Mouse (Mus musculus) forebrain, embryonic 14.5 days (tissue): ENCODE results near the gene Clk4. TPM values are rescaled to one million over a fixed set of nuclear protein-coding genes. Genes with fewer than 3 reads are reported as not detected.

ENCODE experiments used
- ATAC-seq: fragments of 200-750 bp; cut with Nextera tagmentation; 2 replicates; pipeline ENCODE4 v1.8.0; 2017; ENCODE audit warnings: mild to moderate bottlenecking, moderate library complexity
- DNase-seq: peaks from one replicate; pipeline ENCODE4 v3.0.0-alpha.2; 2015; ENCODE audit warnings: low spot score
- H3K27ac ChIP-seq: fragments of 300-500 bp; sonication (generic); 2 replicates; pipeline ENCODE4 v1.5.1; 2014; ENCODE audit warnings: low read depth, mild to moderate bottlenecking, control low read depth, low read length, moderate library complexity
- H3K27me3 ChIP-seq: fragments of 300-500 bp; sonication (generic); replicated peaks from 2 replicates; pipeline ENCODE4 v1.6.1; 2014; ENCODE audit warnings: low read length, control low read depth, mixed read lengths; ENCODE audit not compliant: control insufficient read depth, insufficient read depth
- H3K36me3 ChIP-seq: fragments of 300-500 bp; sonication (generic); 2 replicates; pipeline ENCODE4 v1.6.1; 2014; ENCODE audit warnings: low read length, control low read depth; ENCODE audit not compliant: control insufficient read depth, insufficient read depth
- H3K4me1 ChIP-seq: fragments of 300-500 bp; sonication (generic); 2 replicates; pipeline ENCODE4 v1.6.1; 2014; ENCODE audit warnings: antibody characterized with exemption, low read length, control low read depth; ENCODE audit not compliant: control insufficient read depth, insufficient read depth
- H3K4me2 ChIP-seq: fragments of 300-500 bp; sonication (generic); 2 replicates; pipeline ENCODE4 v1.6.1; 2014; ENCODE audit warnings: mild to moderate bottlenecking, control low read depth, low read length
- H3K4me3 ChIP-seq: fragments of 300-500 bp; sonication (generic); 2 replicates; pipeline ENCODE4 v1.5.1; 2014; ENCODE audit warnings: low read depth, low read length, control low read depth
- H3K9ac ChIP-seq: fragments of 300-500 bp; sonication (generic); 2 replicates; pipeline ENCODE4 v1.6.1; 2014; ENCODE audit warnings: mild to moderate bottlenecking, low read length, control low read depth, moderate library complexity
- H3K9me3 ChIP-seq: fragments of 300-500 bp; sonication (generic); replicated peaks from 2 replicates; pipeline ENCODE4 v1.6.1; 2016; ENCODE audit warnings: low read length, control low read depth, mixed read lengths; ENCODE audit not compliant: control insufficient read depth
- WGBS: fragments of 180-500 bp; shearing (Covaris S2); extraction: QIAGEN DNeasy Blood & Tissue Kit; methylation state at CpG from one replicate; pipeline ENCODE4 v1.1.7; 2014; 5-methylcytosine and 5-hydroxymethylcytosine counted together
- polyA plus RNA-seq: library from polyadenylated mRNA; unstranded; fragments of >200 nt; fragmentation: Nextera tagmentation; extraction: Ambion mirVana; gene quantifications from 2 replicates; pipeline ENCODE4 v1.2.1, GENCODE M21; 2014

The Clk4 gene
- 142 and 193 TPM in 2 replicates for polyA plus RNA-seq

DNA sequence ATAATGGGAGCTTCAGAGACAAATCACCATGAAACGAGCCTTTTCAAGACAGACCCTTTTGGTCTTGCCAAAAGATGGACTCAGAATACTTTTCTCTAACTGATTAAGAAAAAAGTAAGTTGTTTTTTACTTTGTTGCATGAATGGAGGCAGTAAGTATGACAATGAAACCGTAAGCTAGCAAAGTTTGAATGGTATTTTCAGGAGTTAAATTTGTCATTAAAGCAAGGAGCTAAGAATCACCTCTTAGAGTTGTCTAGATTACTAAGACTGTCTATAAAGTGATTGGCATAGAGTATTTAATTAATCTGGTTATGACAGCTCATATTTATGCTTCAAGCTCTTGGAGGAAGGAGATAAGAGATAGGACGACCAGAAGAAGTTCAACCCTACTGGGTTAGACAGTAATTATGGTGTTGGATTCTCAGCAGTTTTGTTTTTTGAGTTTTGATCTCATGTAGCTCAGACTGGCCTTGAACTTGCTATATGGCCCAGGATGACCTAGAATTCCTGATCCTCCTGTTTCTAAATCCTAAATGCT, at the start of gene Clk4:
Clk4 (plus strand) TSS at position 51 of the 540 bp plus-strand sequence.
- no peak for DNase-seq
- peak within 1 kb of the TSS; percentile 91 for H3K27ac ChIP-seq
- H3K27me3 ChIP-seq: no peaks in the 10 kb centered on the region
- peaks cover under 1% of the 10 kb centered on the region; the same call in 1 of the 2 replicates for H3K36me3 ChIP-seq
- ATAC-seq: no peak
- H3K4me3 ChIP-seq: peak within 1 kb of the TSS; percentile 91
- H3K4me2 ChIP-seq: peak within 1 kb of the TSS; percentile 62
- WGBS: 75% methylated on average over 3 of the region's 3 CpGs
- no peaks in the 10 kb centered on the region for H3K9me3 ChIP-seq
- peak within 1 kb of the TSS; percentile 50 for H3K9ac ChIP-seq
- H3K4me1 ChIP-seq: peaks cover 16% of the 10 kb centered on the region

DNA sequence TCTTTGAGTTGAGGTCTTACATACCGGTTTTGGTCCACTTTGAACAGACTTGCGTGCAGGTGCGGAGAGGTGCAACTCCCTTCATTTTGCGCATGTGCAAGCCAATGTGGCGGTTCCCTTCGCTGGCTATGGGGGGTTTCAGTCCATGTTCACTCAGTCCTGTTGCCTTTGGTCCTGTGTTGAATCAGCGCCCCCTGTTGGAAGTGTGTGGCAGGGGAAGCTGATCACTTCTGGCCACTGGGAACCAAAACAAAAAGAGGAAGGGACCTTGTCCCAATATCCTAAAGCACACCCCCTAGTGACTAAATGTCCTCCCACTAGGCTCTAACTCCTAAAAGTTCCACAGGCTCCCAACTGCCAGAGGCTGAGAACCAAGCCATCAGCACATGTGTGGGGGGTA, 47.5 kb upstream of the Clk4 start:
- no peak overlapping the region for H3K27ac ChIP-seq
- no peaks in the 10 kb centered on the region for H3K4me1 ChIP-seq
- DNase-seq (no peak), ATAC-seq (no peak)
- 86% methylated on average over 7 of the region's 7 CpGs for WGBS
- no peak overlapping the region for H3K4me3 ChIP-seq
- no peaks in the 10 kb centered on the region for H3K9me3 ChIP-seq
- no peak overlapping the region for H3K4me2 ChIP-seq
- H3K9ac ChIP-seq: no peak overlapping the region
- no peaks in the 10 kb centered on the region for H3K27me3 ChIP-seq
- no peaks in the 10 kb centered on the region for H3K36me3 ChIP-seq

- Histone ChIP-seq H3K9ac (no peak overlapping the region), H3K4me3 (no peak overlapping the region), H3K9me3 (no peaks in the 10 kb centered on the region), H3K27ac (no peak overlapping the region), H3K36me3 (no peaks in the 10 kb centered on the region), H3K4me2 (no peak overlapping the region), H3K27me3 (no peaks in the 10 kb centered on the region), H3K4me1 (no peaks in the 10 kb centered on the region)
- DNase-seq: no peak
- 80% methylated on average over 12 of the region's 12 CpGs for WGBS
- ATAC-seq: no peak
Observed at GRCm38 (mm10) chr11:51219396-51219980, 42.0 kb upstream of the Clk4 start.

DNA sequence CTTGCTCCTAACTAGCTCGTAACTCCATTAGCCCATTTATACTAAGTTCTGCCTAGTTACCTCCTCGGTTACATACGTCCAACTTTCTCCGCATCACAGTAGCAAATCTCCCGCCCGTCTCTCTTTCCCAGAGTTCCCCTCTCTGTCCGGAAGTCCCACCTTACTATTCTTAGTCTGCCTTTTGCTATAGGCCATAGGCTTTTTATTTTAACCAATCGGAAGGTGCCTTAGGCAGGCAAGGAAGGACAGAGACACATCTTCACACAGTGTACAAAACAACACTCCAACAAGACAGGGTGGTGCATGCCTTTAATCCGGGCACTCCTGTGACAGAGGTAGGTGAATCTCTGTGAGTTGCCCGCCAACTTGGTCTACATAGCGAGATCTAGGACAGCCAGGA, 41.2 kb upstream of the Clk4 start, which contains the start of gene Gm12569:
Gm12569 (plus strand) TSS at position 166 of the 400 bp plus-strand sequence.
- no peaks in the 10 kb centered on the region for H3K36me3 ChIP-seq
- no peaks in the 10 kb centered on the region for H3K9me3 ChIP-seq
- H3K4me3 ChIP-seq: no peak within 1 kb of the TSS
- whole genome bisulfite sequencing: 94% methylated on average over 11 of the region's 11 CpGs
- no peaks in the 10 kb centered on the region for H3K4me1 ChIP-seq
- H3K27me3 ChIP-seq: no peaks in the 10 kb centered on the region
- no peak within 1 kb of the TSS for H3K27ac ChIP-seq
- no peak within 1 kb of the TSS for H3K9ac ChIP-seq
- no peak within 1 kb of the TSS for H3K4me2 ChIP-seq
- ATAC-seq: no peak
- no peak for DNase-seq

DNA sequence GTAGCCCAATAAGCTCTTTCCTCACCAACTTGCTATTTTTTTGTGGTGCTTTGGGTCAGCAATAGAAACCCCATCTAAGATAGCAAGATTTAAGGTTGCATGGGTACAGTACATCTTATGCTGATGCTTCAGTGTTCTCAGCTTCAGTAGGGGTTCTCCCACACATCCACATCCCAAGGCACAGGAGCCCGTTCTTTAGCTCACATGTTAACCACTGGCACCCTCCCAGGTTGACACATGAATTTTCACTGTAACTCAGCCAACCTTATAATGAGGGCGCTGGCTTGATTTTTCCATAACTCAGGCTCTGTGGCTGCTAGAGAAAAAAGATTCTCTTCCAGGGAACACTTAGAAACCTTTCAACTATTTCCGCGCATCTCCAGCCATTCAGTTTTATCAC, 34.4 kb upstream of the Clk4 start:
- 86% methylated on average over 4 of the region's 4 CpGs for WGBS
- ATAC-seq: no peak

DNA sequence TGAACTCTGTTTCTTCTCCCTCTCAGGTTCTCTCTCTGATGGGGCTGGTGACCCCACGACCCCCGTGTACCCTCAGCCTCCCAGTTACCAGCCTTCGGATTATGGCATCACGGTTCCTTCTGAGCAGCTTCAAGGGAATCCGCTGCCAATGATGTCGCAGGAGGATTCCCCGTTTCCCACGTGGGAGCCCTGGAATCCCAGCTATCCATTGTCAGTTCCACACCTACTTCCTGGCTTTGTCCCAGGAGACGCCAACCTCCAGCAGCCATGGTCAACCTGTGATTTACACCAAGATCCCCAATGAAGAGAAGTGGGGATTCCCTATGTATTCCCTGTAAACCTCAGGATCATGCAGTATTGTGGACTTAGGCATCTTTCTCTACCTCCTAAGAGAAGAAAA, 26.9 kb upstream of the Clk4 start:
- Histone ChIP-seq H3K9ac (no peak overlapping the region), H3K4me2 (no peak overlapping the region), H3K4me1 (no peaks in the 10 kb centered on the region), H3K9me3 (no peaks in the 10 kb centered on the region), H3K4me3 (no peak overlapping the region), H3K27ac (no peak overlapping the region), H3K27me3 (no peaks in the 10 kb centered on the region), H3K36me3 (no peaks in the 10 kb centered on the region)
- WGBS: 87% methylated on average over 9 of the region's 9 CpGs
- ATAC-seq: no peak
- no peak for DNase-seq

More for the DNA sequence above, 34.4 kb upstream of the Clk4 start:
- Histone ChIP-seq H3K4me2 (no peak overlapping the region), H3K27ac (no peak overlapping the region), H3K36me3 (no peaks in the 10 kb centered on the region), H3K9me3 (no peaks in the 10 kb centered on the region), H3K9ac (no peak overlapping the region), H3K4me3 (no peak overlapping the region), H3K4me1 (no peaks in the 10 kb centered on the region), H3K27me3 (no peaks in the 10 kb centered on the region)
- DNase-seq: peak; percentile 14

GRCm38 (mm10) chr11:51242897-51243296, 18.6 kb upstream of the Clk4 start:
- Histone ChIP-seq H3K4me2 (no peak overlapping the region), H3K36me3 (no peaks in the 10 kb centered on the region), H3K27ac (no peak overlapping the region), H3K4me3 (no peak overlapping the region), H3K27me3 (no peaks in the 10 kb centered on the region), H3K9ac (no peak overlapping the region), H3K4me1 (no peaks in the 10 kb centered on the region), H3K9me3 (no peaks in the 10 kb centered on the region)
- ATAC-seq: no peak
- 87% methylated on average over 2 of the region's 2 CpGs for WGBS
- no peak for DNase-seq

DNA sequence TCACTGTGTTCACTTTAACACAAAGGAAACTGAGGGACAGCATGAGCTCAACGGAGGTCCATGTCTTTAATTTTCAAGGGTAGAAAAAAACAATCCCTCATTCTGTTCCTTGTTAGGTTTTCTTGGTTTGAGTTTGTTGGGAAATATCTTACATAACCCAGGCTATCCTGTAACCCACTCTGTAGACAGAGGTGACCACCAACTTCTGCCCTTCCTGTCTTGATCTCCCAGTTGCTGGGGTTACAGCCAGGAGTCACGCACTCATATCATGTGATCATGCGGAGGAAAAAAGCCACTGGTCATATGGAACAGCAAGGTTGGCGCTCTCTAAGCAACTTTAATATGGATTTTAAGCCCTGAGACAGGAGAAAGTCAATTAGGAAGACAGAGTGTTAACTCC, 4.5 kb upstream of the Clk4 start:
- ATAC-seq (no peak), DNase-seq (no peak)
- no peaks in the 10 kb centered on the region for H3K36me3 ChIP-seq
- H3K4me2 ChIP-seq: no peak overlapping the region
- H3K27ac ChIP-seq: no peak overlapping the region
- 88% methylated on average over 4 of the region's 4 CpGs for WGBS
- H3K4me1 ChIP-seq: no peaks in the 10 kb centered on the region
- no peak overlapping the region for H3K9ac ChIP-seq
- no peak overlapping the region for H3K4me3 ChIP-seq
- no peaks in the 10 kb centered on the region for H3K27me3 ChIP-seq
- H3K9me3 ChIP-seq: no peaks in the 10 kb centered on the region
